Mouse (Mus musculus) heart, postnatal 0 days (tissue): ENCODE results near the gene Smtn. TPM values are rescaled to one million over a fixed set of nuclear protein-coding genes. Genes with fewer than 3 reads are reported as not detected.
A peak's percentile ranks its signal among the peaks of the same experiment; 100 is the strongest.

Experiments used
- ATAC-seq: fragments of 200-750 bp; cut with Nextera tagmentation; 2 replicates; pipeline ENCODE4 v1.8.0; 2017; ENCODE audit warnings: low read depth, moderate number of reproducible peaks, moderate library complexity; ENCODE audit not compliant: insufficient read depth
- DNase-seq: peaks from one replicate; pipeline ENCODE4 v3.0.0-alpha.2; 2016; ENCODE audit warnings: low spot score
- H3K27ac ChIP-seq: fragments of 300-500 bp; sonication (generic); 2 replicates; pipeline ENCODE4 v1.5.1; 2014; ENCODE audit warnings: low read depth, mild to moderate bottlenecking
- H3K27me3 ChIP-seq: fragments of 300-500 bp; sonication (generic); 2 replicates; pipeline ENCODE4 v1.6.1; 2014; ENCODE audit warnings: low read length, mixed read lengths; ENCODE audit not compliant: control insufficient read depth, insufficient read depth
- H3K36me3 ChIP-seq: fragments of 300-500 bp; sonication (generic); replicated peaks from 2 replicates; pipeline ENCODE4 v1.6.1; 2014; ENCODE audit warnings: low read length, mixed read lengths; ENCODE audit not compliant: control insufficient read depth, insufficient read depth
- H3K4me1 ChIP-seq: fragments of 300-500 bp; sonication (generic); 2 replicates; pipeline ENCODE4 v1.6.1; 2014; ENCODE audit warnings: antibody characterized with exemption; ENCODE audit not compliant: control insufficient read depth, insufficient read depth
- H3K4me2 ChIP-seq: fragments of 300-500 bp; sonication (generic); 2 replicates; pipeline ENCODE4 v1.6.1; 2014; ENCODE audit warnings: low read depth, mild to moderate bottlenecking, low read length, moderate library complexity
- H3K4me3 ChIP-seq: fragments of 300-500 bp; sonication (generic); 2 replicates; pipeline ENCODE4 v1.5.1; 2014; ENCODE audit warnings: low read depth, low read length
- H3K9ac ChIP-seq: fragments of 300-500 bp; sonication (generic); replicated peaks from 2 replicates; pipeline ENCODE4 v1.6.1; 2014; ENCODE audit warnings: low read depth, low read length, mixed read lengths
- H3K9me3 ChIP-seq: fragments of 300-500 bp; sonication (generic); replicated peaks from 2 replicates; pipeline ENCODE4 v1.6.1; 2016; ENCODE audit warnings: low read length; ENCODE audit not compliant: control insufficient read depth
- CTCF ChIP-seq: IDR thresholded peaks from 2 replicates; pipeline ENCODE4 v1.5.1; 2016; ENCODE audit warnings: antibody characterized with exemption, control low read depth, low read depth
- EP300 ChIP-seq: IDR thresholded peaks from 2 replicates; pipeline ENCODE4 v1.6.1; 2016; ENCODE audit warnings: antibody characterized with exemption, low read depth
- WGBS: fragments of 180-500 bp; shearing (Covaris S2); extraction: QIAGEN DNeasy Blood & Tissue Kit; methylation state at CpG from one replicate; pipeline ENCODE4 v1.1.7; 2014; 5-methylcytosine and 5-hydroxymethylcytosine counted together
- polyA plus RNA-seq: library from polyadenylated mRNA; unstranded; fragments of >200 nt; fragmentation: Nextera tagmentation; extraction: Ambion mirVana; gene quantifications from 2 replicates; pipeline ENCODE4 v1.2.1, GENCODE M21; 2015
- total RNA-seq: library from RNA; depleted of rRNA; stranded (reverse); fragments of >200 nt; gene quantifications from 2 replicates; pipeline ENCODE4 v1.2.3, GENCODE M21; 2014; ENCODE audit warnings: low replicate concordance

Gene Smtn
- total and polyA plus RNA-seq, 2 experiments from 2014 or later = 94.2 to 104 TPM

DNA sequence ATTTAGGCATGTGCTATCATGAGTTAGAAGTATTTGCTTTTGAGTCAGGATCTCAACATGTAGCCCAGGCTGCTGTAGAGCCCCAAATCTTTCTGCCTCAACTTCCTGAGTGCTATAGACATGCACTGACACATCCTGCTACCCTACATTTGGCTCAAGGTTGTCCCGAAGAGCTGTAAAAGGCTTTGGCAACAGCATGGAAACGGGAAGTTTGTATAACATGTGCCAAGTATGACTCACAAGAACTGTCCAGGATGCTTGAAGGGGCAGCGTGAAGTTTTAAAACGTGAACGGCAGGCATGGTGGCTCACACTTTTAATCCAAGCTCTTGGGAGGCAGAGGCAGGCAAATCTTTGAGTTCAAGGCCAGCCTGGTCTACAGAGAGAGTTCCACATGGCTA is 19.8 kb upstream of the Smtn start:
- Histone ChIP-seq H3K9ac (no peak overlapping the region), H3K4me1 (peaks cover 16% of the 10 kb centered on the region), H3K9me3 (no peaks in the 10 kb centered on the region), H3K4me2 (no peak overlapping the region), H3K27ac (no peak overlapping the region), H3K27me3 (no peaks in the 10 kb centered on the region), H3K36me3 (no peaks in the 10 kb centered on the region), H3K4me3 (no peak overlapping the region)
- WGBS = 48% methylated on average over 5 of the region's 5 CpGs
- DNase-seq (peak; percentile 75), ATAC-seq (peak; percentile 49)
- TF ChIP-seq CTCF (no peak), EP300 (0 out of 2 replicates have a peak, but pooled peaks have one; percentile 45)

- no peak for DNase-seq
- no peaks in the 10 kb centered on the region for H3K27me3 ChIP-seq
- H3K4me1 ChIP-seq = peaks cover 7% of the 10 kb centered on the region; the same call in 1 of the 2 replicates
- H3K36me3 ChIP-seq = no peaks in the 10 kb centered on the region
- H3K9me3 ChIP-seq = no peaks in the 10 kb centered on the region
- WGBS = 20% methylated on average over 3 of the region's 3 CpGs
- no peak overlapping the region for H3K4me3 ChIP-seq
- no peak overlapping the region for H3K27ac ChIP-seq
- no peak for ATAC-seq
- TF ChIP-seq EP300 (no peak), CTCF (no peak)
- no peak overlapping the region for H3K4me2 ChIP-seq
- H3K9ac ChIP-seq = no peak overlapping the region
These were observed 17.4 kb upstream of the Smtn start for GRCm38 (mm10) chr11:3557852-3558251.

DNA sequence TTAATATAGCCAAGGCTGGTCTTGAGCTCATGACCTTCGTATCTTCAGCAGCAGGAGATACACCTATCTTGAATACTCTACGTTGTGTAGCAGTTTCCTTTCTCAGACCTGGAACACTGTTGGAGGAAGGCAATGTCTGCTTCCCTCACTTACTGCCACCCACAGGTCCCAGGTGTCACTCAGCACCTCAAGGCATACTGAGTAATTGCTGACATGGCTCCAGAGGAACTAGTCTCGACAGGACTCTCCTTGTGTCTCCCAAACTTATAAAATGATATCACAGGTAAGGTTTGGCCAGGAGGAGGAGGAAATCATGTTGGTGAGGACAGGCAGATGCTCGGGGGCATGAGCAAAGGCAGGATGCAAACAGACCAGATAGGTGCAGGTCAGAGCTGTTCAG is 14.6 kb upstream of the Smtn start:
- Histone ChIP-seq H3K4me1 (no peaks in the 10 kb centered on the region), H3K9ac (no peak overlapping the region), H3K27ac (no peak overlapping the region), H3K36me3 (no peaks in the 10 kb centered on the region), H3K4me2 (no peak overlapping the region), H3K4me3 (no peak overlapping the region), H3K9me3 (no peaks in the 10 kb centered on the region), H3K27me3 (no peaks in the 10 kb centered on the region)
- 71% methylated on average over 4 of the region's 4 CpGs for WGBS
- no peak for TF ChIP-seq EP300
- no peak for TF ChIP-seq CTCF
- no peak for DNase-seq
- ATAC-seq = no peak

- Histone ChIP-seq H3K4me2 (no peak overlapping the region), H3K4me3 (no peak overlapping the region), H3K4me1 (no peaks in the 10 kb centered on the region), H3K27ac (no peak overlapping the region), H3K9me3 (no peaks in the 10 kb centered on the region), H3K9ac (no peak overlapping the region), H3K27me3 (no peaks in the 10 kb centered on the region), H3K36me3 (no peaks in the 10 kb centered on the region)
- no peak for ATAC-seq
- 57% methylated on average over 5 of the region's 5 CpGs for WGBS
- no peak for DNase-seq
- TF ChIP-seq CTCF (no peak), EP300 (no peak)
These were observed 9.4 kb upstream of the Smtn start for GRCm38 (mm10) chr11:3549791-3550190.

DNA sequence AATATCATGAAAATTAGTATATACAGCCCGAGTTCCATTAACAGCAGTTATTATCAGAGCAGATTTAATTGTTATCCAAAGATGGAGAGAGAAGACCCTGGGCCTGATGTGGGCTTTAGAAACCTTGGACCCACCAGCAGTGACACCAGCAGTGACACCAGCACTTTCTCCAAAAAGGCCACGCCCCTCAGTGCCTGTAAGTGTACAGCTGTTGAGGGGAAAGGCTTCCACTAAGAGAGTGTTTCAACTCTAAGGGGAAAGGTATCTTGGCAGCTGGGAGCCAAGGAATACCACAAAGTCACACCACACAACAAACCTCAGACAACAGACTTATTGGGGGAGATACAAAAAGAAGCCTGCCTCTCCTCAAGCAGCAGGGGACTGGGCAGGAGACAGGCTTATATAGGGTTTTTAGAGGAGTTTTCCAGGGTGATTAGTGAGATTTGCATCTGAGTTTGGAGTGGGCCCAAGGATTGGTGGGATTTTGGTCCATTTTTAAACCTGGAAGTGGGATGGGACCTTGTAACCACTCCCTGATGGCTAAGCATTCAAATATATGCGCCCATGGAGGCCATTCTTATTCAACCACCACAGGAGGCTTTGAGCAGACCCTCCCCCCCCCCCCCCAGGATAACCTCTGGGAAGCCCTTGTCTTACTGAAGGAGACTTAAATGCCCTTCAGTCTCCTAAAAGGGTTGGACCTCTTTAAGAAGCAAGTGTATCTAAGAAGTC is 8.3 kb upstream of the Smtn start:
- DNase-seq = no peak
- H3K4me3 ChIP-seq = no peak overlapping the region
- no peak for TF ChIP-seq EP300
- no peak for TF ChIP-seq CTCF

GRCm38 (mm10) chr11:3547969-3548368 is 7.6 kb upstream of the Smtn start:
- WGBS = 32% methylated on average over 6 of the region's 6 CpGs
- no peak; the same call in 1 of the 2 replicates for ATAC-seq

More for the DNA sequence above, 8.3 kb upstream of the Smtn start:
- Histone ChIP-seq H3K4me1 (no peaks in the 10 kb centered on the region), H3K9ac (no peak overlapping the region), H3K27me3 (no peaks in the 10 kb centered on the region), H3K36me3 (no peaks in the 10 kb centered on the region), H3K27ac (no peak overlapping the region), H3K4me2 (no peak overlapping the region), H3K9me3 (peaks cover 4% of the 10 kb centered on the region; the same call in 1 of the 2 replicates)
- WGBS = 74% methylated on average over 3 of the region's 3 CpGs
- ATAC-seq = no peak

More at GRCm38 (mm10) chr11:3547969-3548368, 7.6 kb upstream of the Smtn start:
- Histone ChIP-seq H3K36me3 (no peaks in the 10 kb centered on the region), H3K4me2 (no peak overlapping the region), H3K9me3 (peaks cover 4% of the 10 kb centered on the region; the same call in 1 of the 2 replicates), H3K27me3 (no peaks in the 10 kb centered on the region), H3K9ac (no peak overlapping the region), H3K4me1 (no peaks in the 10 kb centered on the region), H3K27ac (no peak overlapping the region), H3K4me3 (no peak overlapping the region)
- DNase-seq = no peak
- no peak for TF ChIP-seq CTCF
- TF ChIP-seq EP300 = no peak
